Mouse (Mus musculus) adrenal gland, postnatal 14 days (tissue): Measurements from ENCODE around the gene C130050O18Rik. TPM values are rescaled to one million over a fixed set of nuclear protein-coding genes. Genes with fewer than 3 reads are reported as not detected.
A peak's percentile ranks its signal among the peaks of the same experiment; 100 is the strongest.

Experiments
- DNase-seq: peaks from one replicate; pipeline ENCODE4 v3.0.0; 2021; ENCODE audit warnings: mixed read lengths
- microRNA-seq, 2 experiments: library from miRNA; unstranded; fragments of <30 nt; microRNA quantifications; one replicate each; pipeline ENCODE4 v1.2.0; 2021
- total RNA-seq: library from RNA; stranded (reverse); gene quantifications from 2 replicates; pipeline ENCODE4 v1.2.3, GENCODE M21; 2021

The C130050O18Rik gene
- total RNA-seq, 1 experiment from 2014 or later: 0.30 TPM

DNA sequence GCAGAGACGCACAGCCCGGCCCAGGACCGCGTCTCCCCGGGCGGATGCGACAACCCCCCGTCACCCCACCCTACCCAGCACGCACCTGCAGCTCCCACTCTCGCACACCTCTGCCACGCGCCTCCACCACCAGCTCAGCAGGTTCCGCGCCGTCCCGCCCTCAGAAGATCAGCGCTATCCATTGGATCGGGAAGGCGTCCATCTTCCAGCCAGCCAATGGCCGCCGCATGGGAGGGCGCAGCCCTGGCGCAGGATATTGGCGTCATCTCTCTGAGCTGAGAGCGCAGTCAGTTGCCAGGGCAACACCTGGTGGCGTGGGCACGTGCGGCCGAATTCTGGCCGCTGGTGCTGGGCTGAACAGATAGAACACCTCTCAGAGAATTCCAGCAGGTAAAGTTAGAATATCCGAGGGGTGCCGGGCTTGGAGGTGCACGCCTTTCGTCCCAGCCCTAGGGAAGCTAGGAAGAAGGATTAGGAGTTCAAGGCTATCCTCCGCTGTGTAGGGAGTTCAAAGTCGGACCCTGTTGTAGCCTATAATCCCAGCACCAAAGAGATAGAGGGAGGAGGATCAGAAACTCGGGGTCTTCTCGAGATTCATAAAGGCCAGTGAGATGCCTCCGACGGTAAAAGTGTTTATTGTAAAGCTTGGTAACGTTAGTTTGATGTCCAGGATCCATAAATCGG lies 55.4 kb downstream of the C130050O18Rik start, which contains the start of gene 3110082I17Rik:
TSS of gene 3110082I17Rik (minus strand) at position 144 of the 684 bp plus-strand sequence.
- DNase-seq: peak; percentile 99

DNA sequence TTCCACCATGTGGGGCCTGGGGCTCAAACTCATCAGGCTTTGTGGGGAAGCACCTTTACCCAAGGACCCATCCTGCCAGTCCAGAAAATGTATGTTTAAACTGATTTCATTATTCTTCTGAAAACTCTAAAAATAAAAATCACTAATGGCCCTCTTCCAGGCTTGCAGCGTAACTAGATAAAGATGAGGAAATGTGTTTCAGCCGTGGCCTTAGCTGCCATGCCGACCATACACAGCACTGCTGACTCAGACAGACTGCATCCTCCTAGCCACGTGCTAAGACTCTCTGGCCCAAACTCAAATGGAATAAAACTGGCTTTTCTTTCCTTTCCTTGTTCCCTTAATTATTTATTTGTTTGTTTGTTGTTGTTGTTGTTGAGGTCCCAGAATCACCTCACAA lies 59.8 kb downstream of the C130050O18Rik start:
- DNase-seq: peak; percentile 66

Small RNA genes within 50 kb of the gene (microRNA-seq; reads per million reads assigned to microRNA genes)
- 286 to 386 reads per million in 2 experiments for gene Mir339

Other genes starting within 250 kb of the C130050O18Rik start
- gene Sun1, start 204.6 kb upstream of the C130050O18Rik start, total RNA-seq: 63.6 and 78.6 TPM in 2 replicates
- gene Get4, start 153.0 kb upstream of the C130050O18Rik start, total RNA-seq: 62.4 and 73.8 TPM in 2 replicates
- 4.5 and 6.8 TPM in 2 replicates for gene Adap1, start 79.7 kb upstream of the C130050O18Rik start, total RNA-seq
- 68.3 and 74.0 TPM in 2 replicates for gene Cox19, start 53.9 kb upstream of the C130050O18Rik start, total RNA-seq
- gene Cyp2w1, start 52.7 kb upstream of the C130050O18Rik start, total RNA-seq: not detected in 2 replicates
- gene Gpr146, start 27.6 kb upstream of the C130050O18Rik start, total RNA-seq: 12.1 and 14.8 TPM in 2 replicates
- gene Gper1, start 17.9 kb downstream of the C130050O18Rik start, total RNA-seq: 4.6 and 6.3 TPM in 2 replicates
- 9.6 and 11.2 TPM in 2 replicates for gene 3110082I17Rik, start 55.2 kb downstream of the C130050O18Rik start, total RNA-seq
- gene Zfand2a, start 79.3 kb downstream of the C130050O18Rik start, total RNA-seq: 23.2 and 24.1 TPM in 2 replicates
- gene Uncx, start 138.2 kb downstream of the C130050O18Rik start, total RNA-seq: 0.15 TPM in 1 of 2 replicates, not detected in the other